Mouse (Mus musculus) brain, embryonic 18.5 days (tissue): ENCODE results near the gene Cdyl.

ENCODE experiments used
- DNase-seq: peaks from one replicate; pipeline ENCODE4 v3.0.0-alpha.2; 2012; ENCODE audit warnings: low read depth, low spot score

Cdyl gene

DNA sequence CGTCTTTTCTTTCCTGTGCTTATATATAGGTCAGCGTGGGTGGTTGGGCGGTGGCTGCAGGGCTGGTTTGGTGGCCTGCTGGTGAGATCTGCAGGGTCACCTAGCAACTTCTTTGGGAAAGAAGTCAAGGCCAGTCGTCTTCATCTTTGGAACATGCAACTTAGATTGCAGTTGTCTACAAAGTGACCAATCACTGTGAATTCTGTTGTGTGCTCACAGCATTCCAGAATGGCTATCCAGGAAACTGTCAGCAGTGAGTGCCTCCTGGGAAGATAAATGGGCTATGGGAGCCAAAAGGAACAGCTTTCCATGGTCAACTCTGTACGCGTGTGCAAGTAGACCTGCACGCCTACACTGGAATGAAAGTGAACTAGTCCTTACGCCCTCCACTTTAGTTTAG is 26.6 kb downstream of the Cdyl start:
- no peak for DNase-seq

DNA sequence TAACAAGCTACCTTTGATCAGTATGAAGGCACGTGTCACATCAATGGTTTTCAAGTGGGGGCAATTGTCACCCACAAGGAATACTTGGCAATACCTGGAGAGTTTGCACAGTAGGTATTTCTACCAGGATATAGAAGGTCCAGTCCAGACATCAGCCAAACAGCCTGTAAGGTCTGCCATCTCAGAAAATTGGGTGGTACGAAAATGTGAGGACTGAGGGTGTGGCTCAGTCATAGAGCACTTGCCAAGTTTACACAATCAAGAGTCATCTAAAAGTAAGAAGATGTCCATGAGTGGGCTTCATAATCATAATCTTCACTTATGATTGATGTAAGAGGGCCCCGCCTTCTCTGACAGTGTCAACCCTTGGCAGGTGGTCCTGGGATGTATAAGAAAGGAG is 29.9 kb downstream of the Cdyl start:
- DNase-seq: no peak

DNA sequence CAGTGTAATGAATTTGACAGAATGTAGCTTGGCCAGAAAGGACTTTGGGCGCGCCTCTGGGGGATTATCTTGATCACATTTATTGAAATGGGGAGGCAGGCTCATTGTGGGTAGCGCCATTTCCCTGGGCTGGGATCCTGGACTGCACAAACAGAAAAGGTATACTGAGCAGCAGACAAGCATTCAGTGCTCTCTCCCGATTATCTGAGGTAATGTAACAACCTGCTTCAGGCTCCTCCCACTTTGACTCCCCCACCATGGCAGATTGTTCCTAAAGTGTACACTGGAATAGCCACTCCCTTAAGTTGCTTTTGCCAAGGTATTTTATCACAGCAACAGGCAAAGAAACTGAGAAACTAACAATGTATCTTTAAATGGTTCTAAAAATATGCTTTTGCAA is 58.0 kb downstream of the Cdyl start:
- DNase-seq: no peak

GRCm38 (mm10) chr13:35719581-35719980 is 59.9 kb downstream of the Cdyl start:
- DNase-seq: no peak

GRCm38 (mm10) chr13:35723073-35723472 is 63.4 kb downstream of the Cdyl start:
- no peak for DNase-seq

DNA sequence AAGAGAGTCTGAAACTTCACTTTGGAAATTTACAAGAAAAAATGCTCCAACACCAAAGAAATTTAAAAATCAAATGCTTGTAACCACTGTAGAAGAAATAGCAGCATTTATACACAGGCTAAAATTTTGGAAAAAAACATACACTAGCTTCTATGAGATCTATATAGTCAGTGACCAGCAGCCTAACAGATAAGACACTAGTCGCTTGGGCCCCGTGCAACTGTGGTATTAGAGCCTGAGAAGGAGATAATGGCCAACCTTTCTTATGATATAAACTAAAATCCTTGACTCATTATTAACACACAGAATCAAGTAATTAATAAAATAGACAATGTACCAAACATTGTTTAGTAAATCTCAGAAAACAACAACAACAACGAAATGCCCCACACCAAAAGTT is 66.4 kb downstream of the Cdyl start:
- DNase-seq: no peak

- no peak for DNase-seq
Measured at GRCm38 (mm10) chr13:35732131-35732530, 72.5 kb downstream of the Cdyl start.

DNA sequence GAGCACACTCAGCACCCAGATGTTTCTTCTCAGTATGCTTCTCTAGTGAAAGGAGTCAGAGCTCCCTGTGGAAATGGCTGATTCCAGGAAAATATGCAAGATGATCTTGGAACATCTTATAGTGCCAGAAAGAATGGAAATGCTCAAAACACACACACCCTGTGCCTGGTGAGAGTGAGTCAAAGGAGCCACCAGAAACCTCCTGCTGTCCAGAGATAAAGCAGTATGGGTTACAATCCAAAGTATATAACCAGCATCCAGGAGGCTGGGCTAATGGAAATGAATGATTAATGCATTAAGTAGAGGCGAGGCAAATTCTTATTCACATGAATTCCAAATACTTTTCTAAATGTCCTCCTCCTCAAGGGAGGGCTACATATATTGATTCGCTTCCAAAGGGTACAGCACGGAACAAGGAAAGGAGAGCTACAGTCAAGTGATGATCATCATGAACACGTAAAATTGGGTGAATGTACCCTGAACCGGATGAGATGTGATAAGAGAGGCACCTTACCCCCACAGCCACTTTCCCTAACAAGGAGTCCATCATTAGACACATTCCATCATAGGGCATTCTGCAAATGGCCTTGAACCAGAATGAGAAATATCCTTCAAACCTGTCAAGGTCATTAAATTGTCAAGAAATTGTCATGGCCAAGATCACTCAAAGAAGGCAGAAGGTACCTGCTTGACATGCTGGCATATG is 73.4 kb downstream of the Cdyl start:
- DNase-seq: no peak

GRCm38 (mm10) chr13:35737565-35737964 is 77.9 kb downstream of the Cdyl start:
- DNase-seq: no peak

GRCm38 (mm10) chr13:35738210-35738609 is 78.6 kb downstream of the Cdyl start:
- DNase-seq: no peak

GRCm38 (mm10) chr13:35739473-35739872 is 79.8 kb downstream of the Cdyl start:
- DNase-seq: no peak

DNA sequence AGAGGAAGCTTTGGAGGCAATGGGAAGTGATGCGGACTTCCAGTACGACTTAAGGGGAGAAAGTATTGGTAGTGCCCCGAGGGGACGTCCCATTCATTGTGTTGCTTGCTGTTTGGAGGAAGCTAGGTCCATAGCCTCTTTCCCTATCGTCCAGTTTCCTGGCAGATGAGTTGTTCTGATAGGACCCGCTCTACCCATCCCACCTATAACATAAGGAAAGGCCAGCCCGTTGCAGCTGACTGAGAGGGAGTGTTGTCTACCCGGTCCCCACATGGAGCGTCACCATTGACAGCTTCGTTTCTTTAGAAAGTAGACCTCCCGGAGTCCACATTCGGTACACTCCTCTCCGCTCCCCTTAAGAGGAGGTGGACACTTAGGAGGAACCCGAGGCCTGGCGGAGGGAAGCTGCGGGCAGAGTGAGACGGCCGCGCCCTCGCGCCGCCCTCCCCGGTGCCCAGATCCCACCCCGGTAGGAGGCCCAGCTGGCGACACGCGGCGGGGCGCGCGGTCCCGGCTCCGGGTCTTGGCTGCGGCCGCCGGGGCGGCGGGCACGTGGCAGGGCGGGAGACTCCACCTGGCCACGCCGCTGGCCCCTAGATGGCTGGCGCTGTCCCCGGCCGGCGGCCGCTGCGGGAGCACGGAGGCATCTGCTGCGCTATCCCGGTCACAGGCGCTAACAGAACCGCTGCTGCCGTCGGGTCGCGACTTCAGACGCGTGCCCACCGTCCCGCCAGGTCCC is 80.8 kb downstream of the Cdyl start:
- DNase-seq: no peak

DNA sequence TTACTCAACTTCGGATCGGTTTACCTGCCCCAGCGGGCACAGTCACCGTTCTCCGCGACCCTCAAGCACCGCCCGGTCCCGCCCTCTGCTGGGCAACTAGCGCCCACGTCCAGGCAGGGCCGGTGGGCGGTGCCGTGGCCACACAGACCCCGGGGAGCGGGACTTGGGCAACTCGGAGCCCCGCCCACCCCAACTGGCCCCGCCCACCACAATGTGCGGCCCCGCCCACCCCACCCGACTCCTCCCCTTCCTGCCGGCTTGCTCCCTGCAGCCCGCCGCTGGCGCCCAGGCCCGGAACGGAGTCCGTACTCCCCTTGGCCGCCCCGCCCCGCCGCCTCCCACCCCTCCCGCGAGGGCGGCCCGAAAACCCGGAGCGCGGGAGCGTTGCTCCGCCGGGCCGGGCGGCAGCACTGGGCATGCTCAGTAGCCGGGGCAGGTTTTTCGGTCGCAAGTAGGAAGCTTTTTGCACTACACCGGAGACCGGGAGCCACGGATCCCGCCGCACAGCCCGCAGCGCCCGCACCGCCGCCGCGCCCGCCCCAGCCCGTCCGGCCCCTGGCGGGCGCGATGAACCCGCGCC is 81.5 kb downstream of the Cdyl start:
- peak; percentile 64 for DNase-seq

- no peak for DNase-seq
Measured at GRCm38 (mm10) chr13:35741620-35742421, 82.2 kb downstream of the Cdyl start.

DNA sequence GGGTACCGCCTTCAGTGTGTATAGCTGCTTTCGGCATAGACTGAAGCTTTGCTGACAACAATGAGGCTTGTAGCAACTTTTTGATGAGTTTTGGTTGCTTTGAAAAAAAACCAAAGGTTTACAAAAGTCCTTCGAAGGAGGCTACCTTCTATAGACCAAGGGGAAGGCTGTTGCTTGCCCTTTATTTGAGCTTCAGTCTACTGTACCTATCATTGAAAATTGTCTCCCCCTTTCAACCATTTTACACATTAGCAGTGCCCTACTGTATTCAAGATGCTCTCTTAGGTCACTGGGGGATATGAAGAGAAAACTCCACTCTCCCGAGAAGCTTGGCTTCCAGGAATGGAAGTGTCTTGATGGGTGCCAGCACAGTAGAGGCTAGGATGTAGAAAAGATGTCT is 83.1 kb downstream of the Cdyl start:
- DNase-seq: no peak

GRCm38 (mm10) chr13:35743196-35743595 is 83.6 kb downstream of the Cdyl start:
- DNase-seq: no peak

GRCm38 (mm10) chr13:35749194-35749593 is 89.6 kb downstream of the Cdyl start:
- no peak for DNase-seq

- DNase-seq: no peak
Measured at GRCm38 (mm10) chr13:35749680-35750079, 90.0 kb downstream of the Cdyl start.

GRCm38 (mm10) chr13:35752046-35752445 is 92.4 kb downstream of the Cdyl start:
- DNase-seq: no peak

GRCm38 (mm10) chr13:35755002-35755401 is 95.4 kb downstream of the Cdyl start:
- no peak for DNase-seq

DNA sequence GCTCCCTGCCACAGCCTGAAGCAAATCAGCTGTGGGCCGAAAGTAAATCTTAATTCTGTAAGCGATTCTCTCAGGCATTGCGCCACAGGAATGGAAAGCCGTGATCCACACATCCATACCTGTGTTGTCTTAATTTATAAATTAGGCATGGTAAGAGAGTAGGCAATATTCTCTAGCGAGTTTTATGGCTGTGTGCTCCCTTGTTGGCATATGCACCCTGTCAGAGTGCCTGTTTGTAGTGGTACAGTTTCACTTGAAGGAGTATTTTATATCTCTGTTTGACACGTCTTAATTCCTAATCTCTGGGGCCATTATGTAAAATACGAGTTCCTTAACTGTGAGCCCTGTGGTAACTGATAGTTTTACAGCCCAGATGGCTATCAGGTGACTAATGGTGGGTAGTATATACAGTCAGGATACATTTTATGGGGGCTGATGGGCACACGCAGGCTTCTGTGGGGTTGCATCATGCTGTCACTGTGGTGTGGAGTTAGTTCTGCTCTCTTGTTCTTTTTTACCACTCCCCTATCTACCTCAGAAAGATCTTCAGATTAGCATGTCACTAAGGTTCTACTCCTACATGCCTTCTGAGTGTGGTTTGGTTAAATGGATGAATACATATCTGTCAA is 96.1 kb downstream of the Cdyl start:
- DNase-seq: no peak
